12 mouse cellular contexts compared by ENCODE assay signal in the genomic region with DNA sequence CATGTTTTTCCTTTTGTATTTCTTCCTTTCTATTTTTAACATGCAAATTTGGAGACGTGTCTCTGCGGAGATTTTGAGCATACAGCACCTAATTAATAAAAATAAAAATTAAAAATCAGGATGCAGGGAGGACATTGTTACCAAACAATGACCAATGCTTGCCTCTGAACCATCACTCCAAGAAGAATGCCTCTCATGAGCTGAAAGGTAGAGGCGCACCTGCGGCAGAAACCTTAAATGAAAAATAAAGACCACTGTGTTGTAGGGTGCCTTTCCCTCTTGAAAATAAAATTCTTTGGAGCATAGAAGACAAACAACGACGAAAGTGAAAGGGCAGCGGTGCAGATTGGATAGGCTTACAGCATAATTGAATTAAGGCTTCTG.
DNase-seq lines count a peak whose midpoint lies in the region; ATAC-seq and TF ChIP-seq lines count a peak whose summit lies in the region.
"Had no signal": no experiment of that assay in that cellular context is flagged by ENCODE, and none has a peak within 500 bp of the region (broad histone marks: within the 10 kb centered on the region; RNA-seq: fewer than 3 reads in every experiment).

No protein-coding gene starts in this region.

- H3K27me3 ChIP-seq in forebrain, embryonic 14.5 days (replicated peaks; ENCODE audit: control insufficient read depth, insufficient read depth, low read length): no peaks in the 10 kb centered on the region
- no peaks in the 10 kb centered on the region for H3K27me3 ChIP-seq in limb, embryonic 11.5 days (ENCODE audit: control insufficient read depth, insufficient read depth, low read length)
- peaks cover 8% of the 10 kb centered on the region for H3K27me3 ChIP-seq in neural tube, embryonic 13.5 days

- 0 out of 2 replicates have a peak overlapping the region, but pooled peaks have one; percentile 9 for H3K9ac ChIP-seq in forebrain, embryonic 14.5 days (ENCODE audit: low read length)
- no peak overlapping the region for H3K9ac ChIP-seq in limb, embryonic 11.5 days (ENCODE audit: low read length)
- 0 out of 2 replicates have a peak overlapping the region, but pooled peaks have one; percentile 18 for H3K9ac ChIP-seq in neural tube, embryonic 13.5 days
- H3K9ac ChIP-seq: liver, embryonic 14.5 days had no signal

- H3K27ac ChIP-seq in left cerebral cortex, adult 2 months: no peak overlapping the region
- peak overlapping the region; percentile 1; the same call in 1 of the 2 replicates for H3K27ac ChIP-seq in forebrain, embryonic 14.5 days (ENCODE audit: low read depth, low read length)
- H3K27ac ChIP-seq in limb, embryonic 11.5 days (replicated peaks; ENCODE audit: low read depth, low read length): no peak overlapping the region
- H3K27ac ChIP-seq in neural tube, embryonic 13.5 days (replicated peaks): 0 out of 2 replicates have a peak overlapping the region, but pooled peaks have one; percentile 7
- H3K27ac ChIP-seq: liver, embryonic 14.5 days had no signal

- no peaks in the 10 kb centered on the region for H3K9me3 ChIP-seq in forebrain, embryonic 14.5 days (replicated peaks; ENCODE audit: control insufficient read depth, low read length)
- no peaks in the 10 kb centered on the region for H3K9me3 ChIP-seq in limb, embryonic 11.5 days (ENCODE audit: control insufficient read depth, low read length)
- H3K9me3 ChIP-seq in neural tube, embryonic 13.5 days: no peaks in the 10 kb centered on the region

- intact Hi-C loops in left cerebral cortex, adult 2 months (cut with DNase I): no loop called here

- ATAC-seq in forebrain, embryonic 14.5 days: no peak
- no peak for ATAC-seq in limb, embryonic 11.5 days (ENCODE audit: insufficient number of reproducible peaks, low FRiP score, low TSS enrichment, low read depth)
- no peak for ATAC-seq in neural tube, embryonic 13.5 days (ENCODE audit: low read depth)
- ATAC-seq in megakaryocyte progenitor cell, adult 5-6 weeks (replicated peaks; ENCODE audit: poor library complexity): no peak

- DNase-seq in left cerebral cortex, adult 2 months (ENCODE audit: extremely low spot score in 1 of 2, low spot score in 2 of 2): no peak
- DNase-seq in left cerebral cortex, adult 8-10 months (ENCODE audit: low spot score in 2 of 2): no peak
- no peak for DNase-seq in forebrain, embryonic 14.5 days (ENCODE audit: low spot score)
- no peak for DNase-seq in limb, embryonic 11.5 days (ENCODE audit: low spot score)
- no peak for DNase-seq in adrenal gland, postnatal 36 days
- DNase-seq in kidney, postnatal 10 days: no peak
- DNase-seq: cerebellum, postnatal 25 days; gastrocnemius, postnatal 25 days; kidney, adult 9 months had no signal

- peak overlapping the region; percentile 44 for H3K4me2 ChIP-seq in forebrain, embryonic 14.5 days (ENCODE audit: low read length)
- peak overlapping the region; percentile 31; the same call in 1 of the 2 replicates for H3K4me2 ChIP-seq in limb, embryonic 11.5 days (ENCODE audit: low read depth, severe bottlenecking)
- H3K4me2 ChIP-seq in neural tube, embryonic 13.5 days: peak overlapping the region; percentile 46

- peak overlapping the region; percentile 22; the same call in 1 of the 2 replicates for H3K4me3 ChIP-seq in left cerebral cortex, adult 2 months
- peak overlapping the region; percentile 10; the same call in 1 of the 2 replicates for H3K4me3 ChIP-seq in forebrain, embryonic 14.5 days (ENCODE audit: low read depth, low read length)
- no peak overlapping the region for H3K4me3 ChIP-seq in limb, embryonic 11.5 days (ENCODE audit: low read depth, low read length)
- H3K4me3 ChIP-seq in neural tube, embryonic 13.5 days: peak overlapping the region; percentile 17

- H3K4me1 ChIP-seq in forebrain, embryonic 14.5 days (ENCODE audit: control insufficient read depth, insufficient read depth, low read length): peaks cover 3% of the 10 kb centered on the region; the same call in 1 of the 2 replicates
- peaks cover 5% of the 10 kb centered on the region; the same call in 1 of the 2 replicates for H3K4me1 ChIP-seq in limb, embryonic 11.5 days (ENCODE audit: control insufficient read depth, insufficient read depth, low read length)
- peaks cover 12% of the 10 kb centered on the region for H3K4me1 ChIP-seq in neural tube, embryonic 13.5 days (replicated peaks)

- no peaks in the 10 kb centered on the region for H3K36me3 ChIP-seq in forebrain, embryonic 14.5 days (ENCODE audit: control insufficient read depth, insufficient read depth, low read length)
- H3K36me3 ChIP-seq in limb, embryonic 11.5 days (ENCODE audit: control insufficient read depth, insufficient read depth, low read length): no peaks in the 10 kb centered on the region
- H3K36me3 ChIP-seq in neural tube, embryonic 13.5 days: no peaks in the 10 kb centered on the region

- no peak for TF ChIP-seq CTCF in left cerebral cortex, adult 2 months (IDR thresholded peaks at IDR 0.05)

- whole genome bisulfite sequencing in forebrain, embryonic 14.5 days: 9% methylated on average over 7 of the region's 7 CpGs
- 57% methylated on average over 7 of the region's 7 CpGs for WGBS in limb, embryonic 11.5 days
- 42% methylated on average over 7 of the region's 7 CpGs for WGBS in neural tube, embryonic 13.5 days

Comparison
In these comparisons a context has a peak if more than half of its experiments do, and no peak if none do; other contexts are left out.
1. H3K27ac ChIP-seq: peak in forebrain, embryonic 14.5 days (single experiment) and neural tube, embryonic 13.5 days (single experiment); none in left cerebral cortex, adult 2 months (single experiment) and limb, embryonic 11.5 days (single experiment).
2. Peak in every context shown above with its lines, with median percentiles within 50 percentile points of each other: H3K4me2 ChIP-seq.